Mouse (Mus musculus) adrenal gland, adult 18-20 months (tissue): ENCODE data around the gene Lpar1. TPM values are rescaled to one million over a fixed set of nuclear protein-coding genes. Genes with fewer than 3 reads are reported as not detected.
"Not testable (repeated sequence)": the region's sequence is repeated elsewhere in the genome, so short reads cannot be mapped to it uniquely, and the experiment has no call there.

Experiments
- DNase-seq, 2 experiments: peaks; one replicate each; pipeline ENCODE4 v3.0.0; 2021 to 2022; ENCODE audit warnings: low spot score in 2 of 2
- total RNA-seq, 2 experiments: library from RNA; stranded (reverse); gene quantifications; 1 replicate in 1 of 2; 2 replicates in 1 of 2; pipeline ENCODE4 v1.2.3; 2021

Lpar1 gene
- total RNA-seq, 2 experiments from 2014 or later, result 19.1 to 22.8 TPM

- DNase-seq, result no peak
Measured at GRCm38 (mm10) chr4:58546441-58547272, 7.0 kb downstream of the Lpar1 start.

DNA sequence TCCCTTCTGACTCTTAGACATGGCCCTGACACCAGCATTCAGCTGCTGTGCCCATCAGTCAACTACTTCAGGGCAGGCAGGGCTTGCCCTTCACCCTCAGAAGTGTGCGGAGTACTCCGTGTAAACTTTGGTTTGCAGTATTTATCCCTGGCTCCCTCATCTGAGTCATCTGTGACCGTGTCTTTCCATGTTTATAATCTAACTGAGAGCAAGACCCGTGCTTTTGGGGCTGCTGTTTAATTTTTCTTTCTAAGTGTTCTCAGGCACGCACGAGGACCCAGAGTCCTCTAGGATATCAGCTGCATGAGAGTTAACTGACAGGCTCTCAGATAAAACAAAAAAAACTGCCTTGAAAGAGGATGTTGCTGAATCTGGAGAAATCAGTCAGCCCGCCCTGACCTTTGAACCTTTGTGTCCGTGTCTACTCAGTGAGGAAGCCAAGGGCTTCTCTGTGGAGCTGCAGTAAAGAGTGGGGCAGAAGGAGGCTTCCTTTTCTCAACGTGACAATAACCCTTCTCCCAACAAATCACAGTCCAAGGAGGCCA, 7.7 kb downstream of the Lpar1 start:
- DNase-seq, result peak in 1 of 2 experiments; percentile 21

DNA sequence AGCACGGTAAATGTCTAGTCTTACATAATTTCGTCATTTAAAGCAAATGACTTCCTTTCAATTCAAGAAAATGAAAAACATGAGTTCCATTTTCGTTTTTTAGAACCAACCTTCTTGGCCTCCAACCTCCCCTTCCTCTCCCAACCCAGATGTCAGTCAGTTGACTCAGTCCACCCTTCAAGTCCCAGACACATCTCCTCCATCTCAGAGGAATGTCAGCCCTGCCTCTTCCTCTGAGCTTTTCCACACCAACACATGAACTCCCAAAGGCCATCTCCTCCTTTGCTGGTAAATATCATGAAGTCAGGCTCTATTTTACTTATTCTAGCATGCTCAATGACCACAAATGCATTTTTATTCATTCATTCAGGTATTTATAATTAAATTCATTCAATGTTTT, 10.5 kb downstream of the Lpar1 start:
- no peak for DNase-seq

GRCm38 (mm10) chr4:58542656-58543055, 11.0 kb downstream of the Lpar1 start:
- DNase-seq, result not testable (repeated sequence)

- no peak for DNase-seq
Measured at GRCm38 (mm10) chr4:58540841-58541240, 12.9 kb downstream of the Lpar1 start.

- DNase-seq, result no peak
Measured at GRCm38 (mm10) chr4:58540385-58540784, 13.3 kb downstream of the Lpar1 start.

- DNase-seq, result no peak
Measured at GRCm38 (mm10) chr4:58538696-58539095, 15.0 kb downstream of the Lpar1 start.

- no peak for DNase-seq
Measured at GRCm38 (mm10) chr4:58535754-58536153, 17.9 kb downstream of the Lpar1 start.

DNA sequence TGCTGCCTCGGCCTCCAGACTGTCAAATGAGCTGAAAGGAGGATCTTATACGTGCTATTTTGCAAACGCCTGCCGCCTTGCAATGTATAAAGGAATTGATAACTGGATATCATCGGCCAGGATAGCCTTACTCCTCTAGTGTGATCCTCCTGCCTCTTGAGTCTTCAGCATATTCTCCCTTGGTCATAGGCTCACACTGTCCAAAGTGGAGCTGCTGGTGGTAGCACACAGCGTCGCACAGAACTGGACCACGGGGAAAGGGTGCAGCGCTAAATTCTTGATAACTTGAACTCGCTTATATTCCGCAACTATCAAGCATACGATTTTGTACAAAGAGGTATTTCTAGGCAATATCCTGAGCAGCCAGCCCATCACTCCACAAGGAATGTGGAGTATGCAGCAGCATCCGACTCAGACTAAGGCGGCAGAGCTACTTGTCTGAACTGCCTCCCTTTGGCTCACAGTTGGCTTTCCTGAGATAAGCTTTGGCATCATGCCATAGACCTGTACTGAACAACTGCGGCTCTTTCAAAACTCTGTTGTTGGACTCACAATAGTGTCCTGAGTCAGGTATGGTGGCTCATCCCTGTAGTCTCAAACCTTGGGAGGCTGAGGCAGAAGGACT, 18.9 kb downstream of the Lpar1 start:
- no peak for DNase-seq

DNA sequence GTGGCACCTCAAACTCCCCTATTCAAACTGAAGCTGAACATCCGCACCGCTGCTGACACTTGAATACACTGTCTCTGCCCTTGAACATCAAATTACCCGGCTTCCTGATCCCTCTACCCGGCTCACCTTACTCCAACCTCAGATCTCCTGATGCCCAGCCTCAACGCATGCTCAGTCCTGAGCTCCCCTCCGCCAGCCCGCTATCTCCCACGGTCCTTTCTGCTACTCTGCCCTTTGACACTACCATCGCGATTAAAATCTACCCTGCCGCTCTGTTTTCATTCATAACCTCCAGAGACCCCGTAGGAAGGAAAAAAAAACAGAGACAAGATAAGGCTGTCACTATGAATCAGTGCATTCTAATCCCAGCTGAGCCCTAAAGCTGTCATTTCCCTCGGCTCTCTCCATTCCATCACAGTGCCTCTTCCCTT, 19.5 kb downstream of the Lpar1 start:
- DNase-seq, result no peak

DNA sequence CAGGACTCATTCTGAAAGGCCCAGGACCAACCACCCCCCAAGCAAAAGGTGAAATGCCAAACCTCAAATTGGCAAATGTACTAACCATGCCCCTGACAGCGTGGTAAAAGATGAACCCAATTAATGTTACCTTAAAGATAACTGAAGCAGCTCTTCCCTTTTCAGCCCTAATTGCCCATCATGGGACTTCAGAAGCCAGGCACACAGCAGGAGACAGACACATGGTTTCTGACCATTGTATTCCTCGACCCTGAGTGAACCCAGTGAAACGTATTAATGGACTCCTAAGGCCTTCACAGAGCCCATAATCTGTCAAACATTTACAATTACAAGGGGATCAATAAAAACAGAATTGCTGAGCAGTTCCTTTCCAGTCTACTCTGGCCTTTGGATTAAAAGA, 20.2 kb downstream of the Lpar1 start:
- DNase-seq, result no peak

DNA sequence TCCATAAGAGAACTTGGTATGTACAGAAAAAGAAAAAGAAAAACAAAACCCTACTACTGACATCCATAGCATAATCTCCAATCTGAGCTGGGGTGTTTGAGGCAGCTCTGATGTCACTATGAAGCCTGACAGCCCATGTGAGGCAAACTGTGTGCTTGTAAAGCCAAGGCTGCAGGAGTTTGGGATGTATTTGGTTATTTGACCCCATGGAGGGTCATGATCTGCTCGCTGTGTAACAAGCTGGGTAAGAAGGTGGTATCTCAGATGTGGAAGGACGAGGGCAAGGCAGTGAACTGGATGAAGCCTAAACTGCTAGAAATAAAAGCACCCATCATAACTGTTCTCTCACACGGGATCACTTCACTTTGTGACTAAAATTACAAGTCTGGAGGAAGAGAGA, 21.4 kb downstream of the Lpar1 start:
- DNase-seq, result no peak

GRCm38 (mm10) chr4:58530706-58531105, 23.0 kb downstream of the Lpar1 start:
- no peak for DNase-seq

DNA sequence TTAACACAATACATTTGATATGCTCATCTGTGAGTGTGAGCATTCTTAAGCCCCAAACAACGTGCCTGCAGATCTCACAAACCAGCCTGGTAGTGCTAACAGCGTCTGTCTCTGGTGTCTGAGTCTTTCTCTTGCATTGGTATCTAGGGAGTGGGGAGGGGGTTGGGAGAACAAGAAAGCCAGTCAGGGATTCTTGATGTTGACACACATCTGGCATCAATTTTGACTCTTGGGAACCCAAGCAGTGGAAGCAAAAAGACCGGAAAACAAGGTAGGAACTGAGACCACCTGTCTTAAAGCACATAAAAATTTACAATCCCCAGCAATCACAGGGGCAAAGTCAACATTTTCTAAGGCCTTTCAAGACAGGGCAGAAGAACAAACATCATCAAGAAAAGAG, 23.4 kb downstream of the Lpar1 start:
- no peak for DNase-seq

DNA sequence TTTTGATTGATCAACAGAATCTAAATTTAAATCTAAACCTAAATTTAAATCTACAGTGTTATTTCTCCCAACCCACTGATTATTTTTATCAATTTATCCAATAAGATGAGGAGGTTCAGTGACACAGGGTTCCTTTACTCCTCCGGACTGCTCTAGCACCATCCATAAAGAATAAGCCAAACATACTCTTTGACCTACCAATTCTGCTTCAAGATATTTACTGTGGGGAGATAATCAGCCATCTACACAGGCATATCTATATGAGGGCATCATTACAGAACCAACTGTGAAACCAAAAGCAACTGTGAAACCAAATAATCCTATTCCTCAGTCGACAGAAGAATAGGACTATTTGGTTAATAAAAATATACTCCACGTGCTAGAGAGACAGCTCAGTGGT, 25.8 kb downstream of the Lpar1 start:
- no peak for DNase-seq

- DNase-seq, result no peak
Measured at GRCm38 (mm10) chr4:58521137-58521536, 32.6 kb downstream of the Lpar1 start.

GRCm38 (mm10) chr4:58520531-58520930, 33.2 kb downstream of the Lpar1 start:
- no peak for DNase-seq

GRCm38 (mm10) chr4:58519891-58520290, 33.8 kb downstream of the Lpar1 start:
- no peak for DNase-seq

DNA sequence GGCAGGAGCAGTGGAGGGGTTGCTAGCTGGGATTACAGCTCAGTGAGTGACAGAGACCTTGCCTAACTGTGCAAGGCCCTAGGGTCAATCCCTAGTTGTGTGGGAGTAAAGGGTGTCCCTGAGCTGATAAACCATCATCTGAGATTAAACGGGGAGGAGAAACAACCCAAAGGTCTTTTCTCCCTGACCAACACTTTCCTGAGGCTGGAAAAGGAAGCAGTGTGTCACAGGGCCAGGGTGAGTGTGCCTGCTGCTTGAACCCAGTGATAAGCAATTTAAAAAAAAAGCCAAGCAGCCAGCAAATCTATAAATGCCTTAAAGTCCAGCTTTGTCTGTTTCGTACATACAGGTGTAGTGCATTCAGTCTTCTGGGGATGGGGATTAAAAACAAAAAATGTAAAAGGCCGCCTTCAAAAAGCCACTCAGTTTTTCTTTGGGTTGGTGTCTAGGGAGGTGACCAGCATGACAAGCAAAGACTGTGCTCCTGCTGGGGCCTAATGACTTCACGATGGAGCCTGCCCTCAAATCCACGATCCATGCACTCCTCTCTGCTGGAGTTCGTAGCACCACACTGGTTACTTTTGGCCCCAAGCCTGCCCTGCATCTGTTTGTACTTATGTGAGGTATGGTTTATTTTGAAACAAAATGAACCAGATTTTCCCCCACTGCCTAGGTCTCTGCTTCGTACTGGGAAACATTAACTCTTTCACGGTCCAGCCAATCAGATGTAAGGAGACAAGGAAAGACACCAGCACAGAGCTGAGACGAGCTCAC, 35.3 kb downstream of the Lpar1 start:
- DNase-seq, result no peak

DNA sequence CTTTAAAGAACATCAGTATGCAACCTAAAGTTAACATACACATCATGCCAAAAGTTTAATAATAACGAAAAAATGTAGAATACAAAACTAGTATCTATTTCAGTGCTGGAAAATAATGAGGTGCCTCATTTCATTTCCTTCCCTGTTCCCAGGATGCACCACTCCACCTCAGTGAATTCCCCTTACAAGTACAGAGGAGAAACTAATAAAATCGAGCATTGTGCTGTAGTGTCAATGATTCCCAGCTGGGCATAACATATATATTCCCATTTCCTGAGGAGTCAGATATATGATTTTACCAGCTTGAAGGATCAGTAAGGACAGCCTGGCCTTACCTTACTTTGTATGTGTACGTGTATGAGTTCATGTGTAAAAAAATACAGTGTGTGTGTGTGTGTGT, 36.9 kb downstream of the Lpar1 start:
- no peak for DNase-seq

DNA sequence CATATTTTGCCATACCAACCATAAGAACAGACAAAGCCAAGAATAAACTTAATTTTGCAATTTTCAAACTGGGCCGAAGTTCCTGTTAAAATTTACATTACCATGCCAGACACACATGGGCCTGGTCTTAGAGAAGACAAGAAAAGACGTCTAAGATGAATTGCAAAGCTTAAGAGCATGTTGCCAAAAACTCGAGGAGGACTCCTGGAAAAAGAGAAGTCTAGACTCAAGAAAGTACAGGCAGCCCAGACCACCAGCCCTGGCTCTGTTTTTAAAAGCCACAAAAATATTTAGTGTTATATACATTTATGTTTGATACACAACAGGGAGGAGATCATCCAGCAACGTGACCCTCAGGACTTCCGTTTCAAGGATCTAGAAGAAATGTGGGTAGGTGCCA, 37.5 kb downstream of the Lpar1 start:
- DNase-seq, result no peak

GRCm38 (mm10) chr4:58511554-58511953, 42.1 kb downstream of the Lpar1 start:
- no peak for DNase-seq
